Mouse (Mus musculus) mammary gland, adult 2 months (tissue): ENCODE results near the gene Olfr1087. TPM values are rescaled to one million over a fixed set of nuclear protein-coding genes. Genes with fewer than 3 reads are reported as not detected.

Source experiments
- polyA plus RNA-seq: library from polyadenylated mRNA; depleted of rRNA; stranded (reverse); fragments of >200 nt; gene quantifications from 2 replicates; pipeline ENCODE4 v1.2.3, GENCODE M21; 2012; ENCODE audit warnings: low replicate concordance; rRNA removed

Gene Olfr1087
- polyA plus RNA-seq, result not detected in 2 replicates

DNA sequence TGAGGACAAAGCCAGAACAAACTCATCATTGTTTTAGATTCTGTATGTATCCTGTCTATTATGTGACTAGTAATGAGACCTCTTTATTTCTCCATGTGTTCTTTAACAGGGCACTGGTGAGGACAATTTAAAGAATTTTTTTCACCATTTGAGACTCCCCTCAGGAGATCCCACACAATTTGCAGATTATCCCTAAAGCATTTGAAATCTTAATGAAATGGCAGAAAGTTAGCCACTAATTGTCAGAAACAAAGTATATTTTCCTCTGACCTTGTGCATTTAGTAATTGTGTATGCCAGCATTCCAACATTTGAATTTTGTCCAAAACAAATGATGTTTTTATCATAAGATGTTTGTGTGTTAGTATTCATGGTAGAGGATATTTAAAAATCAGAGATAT lies at the start of gene Olfr1087:
TSS of gene Olfr1087 (minus strand) at position 101 of the 400 bp plus-strand sequence.

DNA sequence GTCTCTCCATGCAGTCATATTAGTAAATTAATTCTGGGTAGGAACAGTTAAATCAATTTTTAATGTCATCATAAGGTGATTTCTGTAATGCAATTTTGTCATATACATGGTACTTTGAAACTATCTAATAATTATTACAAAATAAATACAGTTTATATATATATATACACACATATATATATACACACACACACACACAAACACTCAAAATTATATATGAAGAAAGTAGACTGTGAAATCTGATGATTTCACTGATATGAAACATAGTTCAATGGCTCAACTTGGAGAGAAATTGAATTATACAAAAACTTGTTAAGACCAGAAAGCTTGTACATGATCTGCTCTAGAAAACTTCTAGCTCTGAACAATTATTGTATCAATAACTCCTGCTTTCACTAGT lies 35.4 kb upstream of the Olfr1087 start, which contains the start of gene Olfr1089:
TSS of gene Olfr1089 (minus strand) at position 101 of the 400 bp plus-strand sequence.

DNA sequence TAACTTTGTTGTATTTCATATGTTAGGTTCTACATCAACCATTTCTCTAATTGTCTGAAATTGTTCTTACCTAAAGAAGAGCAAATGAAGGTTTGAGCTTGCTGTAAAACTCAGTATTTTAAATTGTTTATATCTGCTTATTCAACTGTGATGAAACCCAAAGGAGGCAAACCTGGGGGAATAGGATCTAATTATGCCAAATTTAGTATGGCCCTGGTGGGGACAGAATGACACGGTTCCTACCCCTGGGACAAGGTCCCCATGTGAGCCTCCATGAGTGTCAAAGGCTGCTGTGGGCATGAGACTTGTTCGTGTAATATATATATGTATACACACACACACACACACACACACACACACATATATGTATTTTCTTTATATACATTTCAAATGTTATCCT lies 18.2 kb downstream of the Olfr1087 start, which contains the start of gene Olfr1086:
TSS of gene Olfr1086 (minus strand) at position 101 of the 400 bp plus-strand sequence.

DNA sequence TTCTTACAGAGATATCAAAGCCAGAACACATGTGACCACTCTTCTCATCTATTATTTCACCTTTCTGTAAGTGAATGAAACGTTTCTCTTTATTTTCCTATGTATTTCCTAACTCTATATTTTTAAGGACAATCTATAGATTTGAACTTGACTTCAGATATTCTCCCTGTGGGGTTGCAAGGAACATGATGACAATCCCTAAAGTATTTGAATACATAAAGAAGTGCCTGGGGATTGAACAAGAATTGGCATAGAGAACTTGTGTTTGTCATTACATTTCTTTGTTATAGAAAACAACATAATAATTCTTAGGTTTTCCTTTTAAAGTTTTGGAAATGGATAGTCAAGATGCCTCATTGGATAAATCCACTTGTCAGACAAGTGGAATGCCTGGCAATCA lies 36.3 kb downstream of the Olfr1087 start, which contains the start of gene Olfr1085:
TSS of gene Olfr1085 (minus strand) at position 101 of the 400 bp plus-strand sequence.

DNA sequence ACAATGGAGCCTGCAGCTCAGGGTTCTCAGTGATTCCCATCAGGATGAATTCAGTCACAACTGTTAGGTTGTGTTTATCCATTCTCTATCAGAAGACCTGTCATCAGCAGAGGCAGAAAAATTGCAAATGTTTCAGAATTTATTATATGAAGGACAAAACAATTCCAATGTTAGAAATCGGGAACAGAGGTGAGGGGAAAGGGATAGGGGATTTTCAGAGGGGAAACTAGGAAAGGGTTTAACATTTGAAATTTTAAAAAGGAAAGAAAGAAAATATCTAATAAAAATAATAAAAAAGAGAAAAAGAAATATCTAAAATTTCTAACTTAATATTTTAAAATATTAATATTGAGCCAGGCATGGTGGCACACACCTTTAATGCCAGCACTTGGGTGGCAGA lies 58.6 kb downstream of the Olfr1087 start, which contains the start of gene Olfr1084:
TSS of gene Olfr1084 (minus strand) at position 101 of the 400 bp plus-strand sequence.

Other genes with a start within 250 kb of the Olfr1087 start
- gene Olfr1065, start 247.8 kb downstream of the Olfr1087 start, polyA plus RNA-seq, result not detected in 2 replicates
- gene Olfr1066, start 242.1 kb downstream of the Olfr1087 start, polyA plus RNA-seq, result not detected in 2 replicates
- not detected in 2 replicates for gene Olfr228, start 211.0 kb downstream of the Olfr1087 start, polyA plus RNA-seq
- not detected in 2 replicates for gene Olfr1076, start 189.9 kb downstream of the Olfr1087 start, polyA plus RNA-seq
- gene Olfr1079, start 155.9 kb downstream of the Olfr1087 start, polyA plus RNA-seq, result not detected in 2 replicates
- not detected in 2 replicates for gene Olfr1080, start 140.2 kb downstream of the Olfr1087 start, polyA plus RNA-seq
- gene Olfr1082, start 99.4 kb downstream of the Olfr1087 start, polyA plus RNA-seq, result not detected in 2 replicates
- gene Olfr1084, start 58.7 kb downstream of the Olfr1087 start, polyA plus RNA-seq, result not detected in 2 replicates
- not detected in 2 replicates for gene Olfr1085, start 36.4 kb downstream of the Olfr1087 start, polyA plus RNA-seq
- not detected in 2 replicates for gene Olfr1086, start 18.3 kb downstream of the Olfr1087 start, polyA plus RNA-seq
- not detected in 2 replicates for gene Olfr1089, start 35.3 kb upstream of the Olfr1087 start, polyA plus RNA-seq
- gene Olfr1090, start 60.6 kb upstream of the Olfr1087 start, polyA plus RNA-seq, result not detected in 2 replicates
- not detected in 2 replicates for gene Olfr1093, start 84.1 kb upstream of the Olfr1087 start, polyA plus RNA-seq
- gene Olfr141, start 111.6 kb upstream of the Olfr1087 start, polyA plus RNA-seq, result not detected in 2 replicates
- gene Olfr1094, start 126.3 kb upstream of the Olfr1087 start, polyA plus RNA-seq, result not detected in 2 replicates
- not detected in 2 replicates for gene Olfr1095, start 153.3 kb upstream of the Olfr1087 start, polyA plus RNA-seq
- not detected in 2 replicates for gene Gm13723, start 176.4 kb upstream of the Olfr1087 start, polyA plus RNA-seq
- not detected in 2 replicates for gene Olfr1097, start 193.8 kb upstream of the Olfr1087 start, polyA plus RNA-seq
- not detected in 2 replicates for gene Olfr1098, start 226.2 kb upstream of the Olfr1087 start, polyA plus RNA-seq